Comparison of ENCODE assay signal across 9 mouse cellular contexts in genomic region chr2:79512374-79512773, GRCm38 (mm10). TPM values are rescaled to one million over a fixed set of nuclear protein-coding genes. Genes with fewer than 3 reads are reported as not detected.
A peak's percentile ranks its signal among the peaks of the same experiment; 100 is the strongest.
DNase-seq lines count a peak whose midpoint lies in the region; ATAC-seq and TF ChIP-seq lines count a peak whose summit lies in the region.
"Had no signal": no experiment of that assay in that cellular context is flagged by ENCODE, and none has a peak within 500 bp of the region (broad histone marks: within the 10 kb centered on the region; RNA-seq: fewer than 3 reads in every experiment).

No protein-coding gene starts in this region.

- H3K4me1 ChIP-seq in embryonic facial prominence, embryonic 12.5 days = no peaks in the 10 kb centered on the region
- H3K4me1 ChIP-seq in embryonic facial prominence, embryonic 10.5 days = no peaks in the 10 kb centered on the region
- H3K4me1 ChIP-seq in lung, embryonic 14.5 days (ENCODE audit: insufficient read depth) = no peaks in the 10 kb centered on the region
- 0 out of 2 replicates have a peak, but pooled peaks cover 6% of the 10 kb centered on the region for H3K4me1 ChIP-seq in liver, embryonic 12.5 days
- H3K4me1 ChIP-seq in stomach, embryonic 16.5 days (ENCODE audit: control insufficient read depth, insufficient read depth, low read length) = peaks cover 4% of the 10 kb centered on the region; the same call in 1 of the 2 replicates
- no peaks in the 10 kb centered on the region; the same call in 1 of the 2 replicates for H3K4me1 ChIP-seq in lung, adult 2 months (ENCODE audit: control insufficient read depth, insufficient read depth, low read length)

- 0 out of 2 replicates have a peak overlapping the region, but pooled peaks have one; percentile 9 for H3K4me2 ChIP-seq in embryonic facial prominence, embryonic 12.5 days (replicated peaks)
- peak overlapping the region; percentile 43 for H3K4me2 ChIP-seq in lung, embryonic 14.5 days
- H3K4me2 ChIP-seq in liver, embryonic 12.5 days = peak overlapping the region; percentile 51; the same call in 1 of the 2 replicates
- peak overlapping the region; percentile 39 for H3K4me2 ChIP-seq in stomach, embryonic 16.5 days (ENCODE audit: low read depth, low read length)

- no peaks in the 10 kb centered on the region for H3K36me3 ChIP-seq in embryonic facial prominence, embryonic 12.5 days
- H3K36me3 ChIP-seq in embryonic facial prominence, embryonic 10.5 days (replicated peaks) = no peaks in the 10 kb centered on the region
- no peaks in the 10 kb centered on the region for H3K36me3 ChIP-seq in lung, embryonic 14.5 days (ENCODE audit: insufficient read depth)
- no peaks in the 10 kb centered on the region for H3K36me3 ChIP-seq in liver, embryonic 12.5 days
- no peaks in the 10 kb centered on the region for H3K36me3 ChIP-seq in stomach, embryonic 16.5 days (ENCODE audit: control insufficient read depth, insufficient read depth, low read length)
- H3K36me3 ChIP-seq: heart, embryonic 12.5 days had no signal

- H3K9ac ChIP-seq in embryonic facial prominence, embryonic 12.5 days = no peak overlapping the region
- no peak overlapping the region for H3K9ac ChIP-seq in lung, embryonic 14.5 days
- H3K9ac ChIP-seq in liver, embryonic 12.5 days = no peak overlapping the region
- H3K9ac ChIP-seq in stomach, embryonic 16.5 days (ENCODE audit: low read length) = no peak overlapping the region
- H3K9ac ChIP-seq: heart, embryonic 12.5 days had no signal

- H3K27me3 ChIP-seq in embryonic facial prominence, embryonic 12.5 days = no peaks in the 10 kb centered on the region
- H3K27me3 ChIP-seq in embryonic facial prominence, embryonic 10.5 days (replicated peaks; ENCODE audit: low read depth, poor library complexity, severe bottlenecking) = no peaks in the 10 kb centered on the region; the same call in 1 of the 2 replicates
- H3K27me3 ChIP-seq in lung, embryonic 14.5 days (ENCODE audit: insufficient read depth, low read length) = no peaks in the 10 kb centered on the region
- no peaks in the 10 kb centered on the region for H3K27me3 ChIP-seq in liver, embryonic 12.5 days (replicated peaks)
- H3K27me3 ChIP-seq in stomach, embryonic 16.5 days (ENCODE audit: control insufficient read depth, insufficient read depth, low read length) = no peaks in the 10 kb centered on the region
- H3K27me3 ChIP-seq: heart, embryonic 12.5 days had no signal

- no peak for ATAC-seq in embryonic facial prominence, embryonic 12.5 days (ENCODE audit: insufficient number of reproducible peaks, insufficient read depth, low FRiP score, low TSS enrichment)
- ATAC-seq in lung, embryonic 14.5 days (ENCODE audit: insufficient read depth) = no peak
- ATAC-seq in liver, embryonic 12.5 days = no peak
- no peak for ATAC-seq in stomach, embryonic 16.5 days (ENCODE audit: insufficient read depth, low FRiP score)

- no peak for TF ChIP-seq POLR2A in lung, adult 2 months (IDR thresholded peaks at IDR 0.05; ENCODE audit: borderline replicate concordance, extremely low read depth, low read depth, low read length)

- H3K9me3 ChIP-seq in embryonic facial prominence, embryonic 12.5 days = no peaks in the 10 kb centered on the region
- no peaks in the 10 kb centered on the region for H3K9me3 ChIP-seq in embryonic facial prominence, embryonic 10.5 days
- H3K9me3 ChIP-seq in lung, embryonic 14.5 days (ENCODE audit: low read depth, low read length) = no peaks in the 10 kb centered on the region
- H3K9me3 ChIP-seq in liver, embryonic 12.5 days (replicated peaks) = no peaks in the 10 kb centered on the region
- no peaks in the 10 kb centered on the region for H3K9me3 ChIP-seq in stomach, embryonic 16.5 days (replicated peaks; ENCODE audit: control insufficient read depth, low read length)
- H3K9me3 ChIP-seq: heart, embryonic 12.5 days had no signal

- DNase-seq in embryonic facial prominence, embryonic 10.5 days (ENCODE audit: low spot score) = no peak
- no peak for DNase-seq in lung, embryonic 14.5 days
- DNase-seq in lung, postnatal 14 days = no peak
- DNase-seq in thymus, postnatal 4 days = no peak
- no peak for DNase-seq in lung, adult 2 months

- H3K4me3 ChIP-seq in embryonic facial prominence, embryonic 12.5 days = no peak overlapping the region
- no peak overlapping the region for H3K4me3 ChIP-seq in embryonic facial prominence, embryonic 10.5 days
- no peak overlapping the region for H3K4me3 ChIP-seq in lung, embryonic 14.5 days (ENCODE audit: low read depth, low read length)
- no peak overlapping the region for H3K4me3 ChIP-seq in liver, embryonic 12.5 days
- no peak overlapping the region for H3K4me3 ChIP-seq in stomach, embryonic 16.5 days (replicated peaks; ENCODE audit: low read length)
- H3K4me3 ChIP-seq in lung, adult 2 months (replicated peaks; ENCODE audit: extremely low read depth, low read depth, low read length) = no peak overlapping the region

- WGBS in embryonic facial prominence, embryonic 12.5 days = 79% methylated on average over 2 of the region's 2 CpGs
- WGBS in embryonic facial prominence, embryonic 10.5 days = 80% methylated on average over 2 of the region's 2 CpGs
- WGBS in lung, embryonic 14.5 days = 68% methylated on average over 2 of the region's 2 CpGs
- WGBS in liver, embryonic 12.5 days (ENCODE audit: insufficient replicate concordance) = 56% methylated on average over 2 of the region's 2 CpGs
- 49% methylated on average over 2 of the region's 2 CpGs for WGBS in stomach, embryonic 16.5 days
- WGBS in lung, adult 2 months = 69% methylated on average over 2 of the region's 2 CpGs

- no peak for TF ChIP-seq CTCF in lung, embryonic 14.5 days (IDR thresholded peaks at IDR 0.05; ENCODE audit: low read depth)
- no peak for TF ChIP-seq CTCF in lung, adult 2 months (IDR thresholded peaks at IDR 0.05; ENCODE audit: insufficient read depth, low read length)

- H3K27ac ChIP-seq in embryonic facial prominence, embryonic 12.5 days = no peak overlapping the region
- no peak overlapping the region for H3K27ac ChIP-seq in embryonic facial prominence, embryonic 10.5 days (replicated peaks)
- H3K27ac ChIP-seq in lung, embryonic 14.5 days (ENCODE audit: low read depth) = no peak overlapping the region
- no peak overlapping the region for H3K27ac ChIP-seq in liver, embryonic 12.5 days
- H3K27ac ChIP-seq in stomach, embryonic 16.5 days (ENCODE audit: low read length) = no peak overlapping the region

RNA-seq across cellular contexts. Expression of gene Cerkl, which starts 55.8 kb away (rescaled TPM):
- polyA plus RNA-seq in embryonic facial prominence, embryonic 12.5 days (2016; fragmentation: Nextera tagmentation; extraction: Ambion mirVana) = 2.0 and 2.3 TPM in 2 replicates
- 4.5 and 5.2 TPM in 2 replicates for polyA plus RNA-seq in embryonic facial prominence, embryonic 10.5 days (2016; fragmentation: Nextera tagmentation; extraction: Ambion mirVana)
- 0.12 and 0.81 TPM in 2 replicates for polyA plus RNA-seq in lung, embryonic 14.5 days (2014; fragmentation: Nextera tagmentation; extraction: Ambion mirVana)
- 1.7 and 1.8 TPM in 2 replicates for polyA plus RNA-seq in liver, embryonic 12.5 days (2016; fragmentation: Nextera tagmentation; extraction: Ambion mirVana)
- 1.5 and 1.7 TPM in 2 replicates for polyA plus RNA-seq in stomach, embryonic 16.5 days (2015; fragmentation: Nextera tagmentation; extraction: Ambion mirVana)
- polyA plus RNA-seq in lung, adult 2 months (2012; rRNA removed) = 1.1 and 1.2 TPM in 2 replicates
- polyA plus RNA-seq: heart, embryonic 12.5 days had no signal

RNA-seq across cellular contexts. Expression of gene Neurod1, which starts 55.8 kb away (rescaled TPM):
- 17.3 and 19.1 TPM in 2 replicates for polyA plus RNA-seq in embryonic facial prominence, embryonic 12.5 days (2016; fragmentation: Nextera tagmentation; extraction: Ambion mirVana)
- 25.1 and 28.7 TPM in 2 replicates for polyA plus RNA-seq in embryonic facial prominence, embryonic 10.5 days (2016; fragmentation: Nextera tagmentation; extraction: Ambion mirVana)
- polyA plus RNA-seq in lung, embryonic 14.5 days (2014; fragmentation: Nextera tagmentation; extraction: Ambion mirVana) = not detected in 2 replicates
- not detected in 2 replicates for polyA plus RNA-seq in liver, embryonic 12.5 days (2016; fragmentation: Nextera tagmentation; extraction: Ambion mirVana)
- 1.1 and 1.8 TPM in 2 replicates for polyA plus RNA-seq in stomach, embryonic 16.5 days (2015; fragmentation: Nextera tagmentation; extraction: Ambion mirVana)
- polyA plus RNA-seq in lung, adult 2 months (2012; rRNA removed) = not detected in 2 replicates
- polyA plus RNA-seq: heart, embryonic 12.5 days had no signal
